ENCODE assay signal across 30 mouse cellular contexts in genomic region chr9:80020429-80020828, GRCm38 (mm10).
"Had no signal": no experiment of that assay in that cellular context is flagged by ENCODE, and none has a peak within 500 bp of the region (broad histone marks: within the 10 kb centered on the region; RNA-seq: fewer than 3 reads in every experiment).

No protein-coding gene starts in this region.

- H3K27ac ChIP-seq: heart, embryonic 13.5 days; heart, embryonic 15.5 days; hindbrain, embryonic 10.5 days; hindbrain, embryonic 12.5 days; hindbrain, embryonic 13.5 days; hindbrain, embryonic 14.5 days; hindbrain, embryonic 15.5 days; hindbrain, postnatal 0 days; intestine, embryonic 15.5 days; kidney, embryonic 15.5 days; kidney, postnatal 0 days; layer of hippocampus, adult 2 months; left cerebral cortex, adult 2 months had no signal

- H3K9me3 ChIP-seq: heart, embryonic 12.5 days; heart, embryonic 13.5 days; heart, embryonic 15.5 days; hindbrain, embryonic 10.5 days; hindbrain, embryonic 12.5 days; hindbrain, embryonic 13.5 days; hindbrain, embryonic 15.5 days; intestine, embryonic 15.5 days; kidney, embryonic 15.5 days had no signal

- H3K4me3 ChIP-seq: heart, embryonic 12.5 days; heart, embryonic 13.5 days; heart, embryonic 15.5 days; hindbrain, embryonic 10.5 days; hindbrain, embryonic 12.5 days; hindbrain, embryonic 13.5 days; hindbrain, embryonic 15.5 days; intestine, embryonic 15.5 days; kidney, embryonic 15.5 days; layer of hippocampus, adult 2 months; left cerebral cortex, adult 2 months had no signal

- H3K36me3 ChIP-seq: heart, embryonic 12.5 days; heart, embryonic 13.5 days; heart, embryonic 15.5 days; hindbrain, embryonic 10.5 days; hindbrain, embryonic 12.5 days; hindbrain, embryonic 13.5 days; hindbrain, embryonic 15.5 days; intestine, embryonic 15.5 days; kidney, embryonic 15.5 days had no signal

- H3K27me3 ChIP-seq: heart, embryonic 12.5 days; heart, embryonic 13.5 days; heart, embryonic 15.5 days; hindbrain, embryonic 12.5 days; hindbrain, embryonic 13.5 days; hindbrain, embryonic 15.5 days; intestine, embryonic 15.5 days; kidney, embryonic 15.5 days had no signal

- DNase-seq: heart, postnatal 10 days; heart, postnatal 14 days; heart, postnatal 36 days; heart, postnatal 4 days; kidney, adult 11 months; kidney, adult 18-20 months; kidney, adult 2 months; kidney, adult 8-10 months; kidney, adult 9 months; kidney, postnatal 10 days; kidney, postnatal 14 days; kidney, postnatal 25 days; kidney, postnatal 36 days; kidney, postnatal 4 days; layer of hippocampus, adult 9-11 months; layer of hippocampus, postnatal 36 days had no signal

- H3K4me1 ChIP-seq: hindbrain, embryonic 12.5 days; hindbrain, embryonic 13.5 days; hindbrain, embryonic 15.5 days; intestine, embryonic 15.5 days; kidney, embryonic 15.5 days had no signal
